Mouse (Mus musculus) lung, postnatal 25 days (tissue): ENCODE results near the gene Olfr784.
"Not testable (repeated sequence)": the region's sequence is repeated elsewhere in the genome, so short reads cannot be mapped to it uniquely, and the experiment has no call there.

Experiments used
- DNase-seq: peaks from one replicate; pipeline ENCODE4 v3.0.0; 2022; ENCODE audit warnings: low spot score

Olfr784 gene

DNA sequence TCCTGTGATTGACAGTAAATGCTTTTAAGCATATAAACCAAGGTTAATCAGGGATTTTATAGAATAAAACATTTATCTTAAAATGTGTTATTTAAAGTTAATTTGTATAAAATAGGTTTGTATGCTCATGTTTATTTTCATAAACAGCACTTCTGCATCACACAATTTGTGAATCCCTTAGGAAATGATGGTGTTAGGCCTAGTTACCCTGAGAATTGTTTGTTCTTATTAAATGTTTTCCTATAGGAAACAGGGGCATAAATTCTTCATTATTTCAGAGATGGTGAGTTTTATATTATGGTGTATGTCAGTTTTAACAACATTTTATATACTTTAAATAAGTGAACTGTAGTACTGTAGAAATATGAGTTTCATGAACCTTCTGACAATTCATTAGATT lies at the start of gene Olfr784:
Gene Olfr784, plus strand, starts transcription at position 301 of the 400 bp plus-strand sequence.
- DNase-seq = no peak

DNA sequence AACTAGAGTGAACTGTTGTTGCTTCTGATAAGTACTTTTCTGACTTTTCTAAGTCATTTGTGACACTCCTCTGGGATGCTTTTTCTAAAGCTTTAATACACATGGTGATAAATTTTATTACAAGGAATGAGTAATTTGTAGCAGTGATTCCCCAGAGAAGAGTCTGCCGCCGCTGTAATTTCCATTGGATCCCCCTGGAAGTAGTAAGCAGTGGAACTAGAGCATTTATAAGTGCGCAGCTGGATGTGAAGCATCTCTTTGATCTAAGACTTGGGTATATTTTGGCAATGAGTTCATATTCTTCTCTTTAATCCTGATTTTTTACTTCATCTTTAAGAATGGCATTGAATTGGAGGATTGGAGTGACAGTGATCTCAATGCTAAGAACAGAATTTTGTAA lies 35.3 kb upstream of the Olfr784 start, which contains the start of gene Olfr782:
Gene Olfr782, plus strand, starts transcription at position 301 of the 400 bp plus-strand sequence.
- DNase-seq = no peak

- not testable (repeated sequence) for DNase-seq
These were observed 31.4 kb upstream of the Olfr784 start for GRCm38 (mm10) chr10:129352475-129352874.

- not testable (repeated sequence) for DNase-seq
These were observed 27.4 kb upstream of the Olfr784 start for GRCm38 (mm10) chr10:129356496-129356895.

- DNase-seq = no peak
These were observed 26.6 kb upstream of the Olfr784 start for GRCm38 (mm10) chr10:129357307-129357706.

- DNase-seq = not testable (repeated sequence)
These were observed 9.8 kb upstream of the Olfr784 start for GRCm38 (mm10) chr10:129374051-129374450.

DNA sequence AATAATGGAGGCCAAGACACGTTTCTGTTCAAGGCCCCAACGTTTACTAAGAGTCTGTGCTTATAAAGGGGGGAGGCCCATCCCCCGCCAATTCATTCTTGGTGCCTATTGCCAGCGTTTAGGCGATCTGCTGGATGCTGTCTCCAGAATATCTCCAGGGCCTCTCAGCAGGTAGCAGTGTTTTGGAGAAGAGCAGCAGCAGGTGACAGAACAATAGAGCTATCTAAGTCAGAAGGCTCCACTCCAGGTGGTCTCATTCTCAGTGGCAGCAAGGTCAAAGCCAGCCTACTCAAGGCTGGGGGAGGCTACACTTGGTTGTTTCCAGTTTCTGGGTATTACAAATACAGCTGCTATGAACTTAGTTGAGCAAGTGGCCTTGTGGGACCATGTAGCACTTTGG lies 17.0 kb downstream of the Olfr784 start:
- no peak for DNase-seq

GRCm38 (mm10) chr10:129405126-129405525 lies 21.2 kb downstream of the Olfr784 start, which contains the start of gene Olfr785:
Olfr785 (plus strand) TSS chr10:129405426.
- DNase-seq = no peak

- no peak for DNase-seq
These were observed 43.1 kb downstream of the Olfr784 start, which contains the start of gene Olfr786 for GRCm38 (mm10) chr10:129427006-129427405. Olfr786 (plus strand) TSS chr10:129427306.
